Mouse (Mus musculus) E14TG2a.4 (cell line): Measurements from ENCODE around the gene C2cd4b.

Source experiments
- H3K27me3 ChIP-seq: 2 replicates; pipeline ENCODE4 v1.6.1; 2014; ENCODE audit warnings: low read length, control low read depth; ENCODE audit not compliant: insufficient read depth
- H3K36me3 ChIP-seq: 2 replicates; pipeline ENCODE4 v1.6.1; 2014; ENCODE audit warnings: low read length, control low read depth; ENCODE audit not compliant: insufficient read depth
- H3K4me1 ChIP-seq: replicated peaks from 2 replicates; pipeline ENCODE4 v1.6.1; 2014; ENCODE audit warnings: low read depth, low read length, control low read depth
- H3K4me3 ChIP-seq: replicated peaks from 2 replicates; pipeline ENCODE4 v1.5.1; 2014; ENCODE audit warnings: mild to moderate bottlenecking, low read length
- H3K9me3 ChIP-seq: 2 replicates; pipeline ENCODE4 v1.6.1; 2014; ENCODE audit warnings: low read length, control low read depth
- CTCF ChIP-seq: conservative IDR thresholded peaks from 2 replicates; pipeline ENCODE4 v1.5.1; 2014; ENCODE audit warnings: low read length
- NANOG ChIP-seq: IDR thresholded peaks from 2 replicates; pipeline ENCODE4 v1.6.1; 2014; ENCODE audit warnings: borderline replicate concordance, low read length, mixed read lengths
- POU5F1 ChIP-seq: IDR thresholded peaks from 2 replicates; pipeline ENCODE4 v1.6.1; 2014; ENCODE audit warnings: low read length, borderline replicate concordance

C2cd4b gene

DNA sequence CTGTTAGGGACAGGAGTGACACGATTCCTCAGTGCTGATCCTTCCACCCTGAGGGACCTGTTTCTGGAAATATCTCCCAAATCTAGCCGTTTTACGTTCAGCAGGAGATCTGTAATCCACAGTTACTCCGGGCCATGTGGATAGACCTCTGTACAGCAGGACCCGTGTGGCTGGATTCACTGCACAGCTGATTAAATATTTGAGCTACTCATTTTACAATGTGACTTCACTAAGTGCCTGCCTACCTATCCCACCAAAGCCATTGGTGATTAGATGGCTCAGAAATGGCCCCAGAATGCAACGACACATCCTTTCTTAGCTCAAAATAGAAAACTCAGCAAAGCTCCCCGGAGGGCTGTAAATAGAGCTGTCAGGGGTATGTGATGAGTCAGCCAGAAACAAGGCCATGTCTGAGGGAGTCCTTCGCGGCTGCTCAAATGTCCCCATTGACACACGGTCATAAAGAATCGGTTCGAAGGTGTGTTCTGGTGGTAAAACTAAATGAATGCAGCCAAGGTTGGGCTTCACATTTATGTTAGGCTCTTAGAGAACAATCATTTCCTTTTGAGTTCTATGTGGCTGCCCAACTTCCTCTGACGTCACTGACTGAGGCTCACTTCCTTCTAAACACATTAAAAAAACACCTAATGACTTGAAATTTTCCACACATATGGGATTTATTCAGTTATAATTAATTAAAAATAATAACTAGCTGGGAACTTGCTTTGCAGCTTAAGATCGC is 40.0 kb downstream of the C2cd4b start:
- no peak overlapping the region for H3K4me3 ChIP-seq
- H3K27me3 ChIP-seq: peaks cover 9% of the 10 kb centered on the region
- no peaks in the 10 kb centered on the region for H3K4me1 ChIP-seq
- no peak for TF ChIP-seq CTCF
- TF ChIP-seq NANOG: no peak
- TF ChIP-seq POU5F1: no peak
- H3K9me3 ChIP-seq: no peaks in the 10 kb centered on the region
- H3K36me3 ChIP-seq: no peaks in the 10 kb centered on the region

DNA sequence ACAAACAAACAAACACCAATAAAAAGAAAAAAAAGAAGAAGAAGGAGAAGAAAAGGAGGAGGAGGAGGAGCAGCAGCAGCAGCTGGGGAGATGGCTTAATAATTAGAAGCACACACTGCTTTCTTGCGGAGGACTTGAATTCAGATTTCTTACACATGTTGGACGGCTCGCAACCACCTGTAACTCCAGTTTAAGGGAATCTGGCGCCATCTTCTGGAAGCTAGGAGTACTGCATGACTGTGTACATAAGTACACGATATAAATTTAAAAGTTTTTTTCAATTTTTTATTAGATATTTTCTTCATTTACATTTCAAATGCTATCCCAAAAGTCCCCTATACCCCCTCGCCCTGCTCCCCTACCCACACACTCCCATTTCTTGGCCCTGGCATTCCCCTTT is 43.0 kb downstream of the C2cd4b start:
- peaks cover 19% of the 10 kb centered on the region for H3K27me3 ChIP-seq
- H3K4me3 ChIP-seq: no peak overlapping the region
- H3K4me1 ChIP-seq: no peaks in the 10 kb centered on the region
- TF ChIP-seq CTCF (peak; percentile 58), POU5F1 (no peak)
- no peaks in the 10 kb centered on the region for H3K9me3 ChIP-seq
- no peaks in the 10 kb centered on the region for H3K36me3 ChIP-seq

DNA sequence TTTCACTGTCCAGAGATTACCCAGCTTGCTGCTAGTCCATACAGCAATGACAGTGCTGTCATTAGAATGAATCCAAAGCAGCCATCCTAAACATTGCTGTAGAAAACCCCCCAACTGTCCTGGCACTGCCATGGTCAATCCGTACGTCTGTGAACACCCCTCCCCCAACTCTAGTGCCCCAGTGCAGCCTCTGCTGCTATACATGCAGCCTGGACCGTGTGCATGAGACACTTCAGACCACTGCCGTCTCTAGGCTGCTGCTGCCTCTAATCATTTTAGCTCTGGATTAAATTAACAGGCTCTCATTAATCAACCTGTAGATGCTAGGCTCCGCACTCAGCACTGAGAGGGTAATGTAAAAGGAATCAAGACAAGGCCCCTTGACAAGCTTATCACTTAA is 47.8 kb downstream of the C2cd4b start:
- Histone ChIP-seq H3K9me3 (no peaks in the 10 kb centered on the region), H3K4me3 (no peak overlapping the region), H3K27me3 (peaks cover 19% of the 10 kb centered on the region), H3K4me1 (no peaks in the 10 kb centered on the region), H3K36me3 (no peaks in the 10 kb centered on the region)
- TF ChIP-seq POU5F1 (no peak), NANOG (no peak), CTCF (no peak)

DNA sequence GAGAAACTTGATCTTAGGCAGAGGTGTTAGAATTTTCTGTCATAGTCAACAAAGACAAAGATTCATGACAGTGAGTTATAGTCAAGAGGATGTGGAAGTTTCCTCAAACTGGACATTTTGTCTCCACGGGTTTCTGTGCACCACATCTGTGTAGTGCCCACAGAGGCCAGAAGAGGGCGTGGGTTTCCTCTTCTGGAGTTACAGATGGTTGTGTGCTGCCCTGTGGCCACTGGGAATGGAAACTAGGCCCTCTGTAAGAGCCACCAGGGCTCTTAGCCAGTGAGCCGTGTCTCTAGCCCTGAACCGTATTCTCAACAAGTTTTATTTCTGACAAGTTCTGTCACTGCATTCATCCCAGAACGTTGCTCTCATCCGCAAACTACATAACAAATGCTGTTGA is 51.3 kb downstream of the C2cd4b start:
- TF ChIP-seq CTCF (peak; percentile 62), POU5F1 (no peak), NANOG (no peak)
- Histone ChIP-seq H3K9me3 (no peaks in the 10 kb centered on the region), H3K4me1 (peaks cover 18% of the 10 kb centered on the region), H3K36me3 (no peaks in the 10 kb centered on the region), H3K27me3 (peaks cover 10% of the 10 kb centered on the region; the same call in 1 of the 2 replicates), H3K4me3 (no peak overlapping the region)
